Mouse (Mus musculus): Measurements from ENCODE around the gene Actl7b. TPM values are rescaled to one million over a fixed set of nuclear protein-coding genes. Genes with fewer than 3 reads are reported as not detected.
A peak's percentile ranks its signal among the peaks of the same experiment; 100 is the strongest.

Actl7b gene
- polyA plus RNA-seq, 1 experiment: not detected

DNA sequence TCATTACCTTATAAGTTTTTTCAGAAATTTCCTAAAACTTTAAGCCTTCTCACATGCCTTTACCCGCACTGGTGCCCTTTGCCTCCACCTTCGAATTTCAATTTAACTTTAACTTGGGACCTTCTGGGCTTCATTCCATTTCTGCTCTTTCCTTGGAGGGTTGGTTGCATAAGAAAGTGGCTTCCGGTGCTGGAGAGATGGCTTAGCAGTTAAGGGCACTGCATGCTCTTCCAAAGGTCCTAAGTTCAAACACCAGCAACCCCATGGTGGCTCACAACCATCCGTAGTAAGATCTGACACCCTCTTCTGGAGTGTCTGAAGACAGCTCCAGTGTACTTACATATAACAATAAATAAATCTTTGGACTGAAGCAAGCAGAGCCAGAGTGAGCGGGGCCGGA is 18.0 kb downstream of the Actl7b start:
- Histone ChIP-seq H3K27ac (ENCODE audit: insufficient read depth, low read depth, low read length) (no peak overlapping the region), H3K27me3 (ENCODE audit: control insufficient read depth, insufficient read depth, low read length) (no peaks in the 10 kb centered on the region), H3K4me3 (ENCODE audit: low read depth, low read length) (no peak overlapping the region), H3K4me1 (ENCODE audit: control insufficient read depth, insufficient read depth, insufficient read length, low read length) (no peaks in the 10 kb centered on the region), H3K36me3 (ENCODE audit: control insufficient read depth, insufficient read depth, low read length) (no peaks in the 10 kb centered on the region)
- 87% methylated on average over 6 of the region's 6 CpGs for WGBS
- TF ChIP-seq CTCF (IDR thresholded peaks at IDR 0.05; ENCODE audit: extremely low read depth, insufficient read length, insufficient replicate concordance, low read depth, low read length) (no peak), POLR2A (IDR thresholded peaks at IDR 0.05; ENCODE audit: low read depth, low read length) (no peak)

DNA sequence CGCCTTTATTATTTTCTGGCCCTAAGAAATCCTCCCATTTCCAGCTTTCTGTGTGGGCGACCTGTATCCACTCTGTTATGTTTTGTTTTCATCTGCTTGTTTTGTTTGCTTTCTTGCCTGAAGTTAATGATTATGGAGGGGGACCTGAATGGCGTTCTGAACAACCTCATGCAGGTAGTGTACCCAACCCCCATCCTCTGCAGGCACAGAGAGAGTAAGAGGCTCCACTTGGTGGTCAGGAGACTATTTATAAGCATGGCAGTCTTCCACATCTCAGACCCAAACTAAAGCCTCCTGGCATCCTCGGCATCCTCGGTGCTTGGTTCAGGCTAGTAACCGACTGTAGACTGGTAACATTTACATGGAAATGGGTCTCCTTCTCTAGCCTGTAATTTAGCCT is 18.9 kb downstream of the Actl7b start:
- TF ChIP-seq CTCF (IDR thresholded peaks at IDR 0.05; ENCODE audit: extremely low read depth, insufficient read length, insufficient replicate concordance, low read depth, low read length) (no peak), POLR2A (IDR thresholded peaks at IDR 0.05; ENCODE audit: low read depth, low read length) (no peak)
- H3K4me3 ChIP-seq (ENCODE audit: low read depth, low read length): no peak overlapping the region
- H3K4me1 ChIP-seq (ENCODE audit: control insufficient read depth, insufficient read depth, insufficient read length, low read length): no peaks in the 10 kb centered on the region
- H3K27ac ChIP-seq (ENCODE audit: insufficient read depth, low read depth, low read length): no peak overlapping the region
- WGBS: 45% methylated on average over 6 of the region's 6 CpGs
- H3K27me3 ChIP-seq (ENCODE audit: control insufficient read depth, insufficient read depth, low read length): no peaks in the 10 kb centered on the region
- no peaks in the 10 kb centered on the region for H3K36me3 ChIP-seq (ENCODE audit: control insufficient read depth, insufficient read depth, low read length)

DNA sequence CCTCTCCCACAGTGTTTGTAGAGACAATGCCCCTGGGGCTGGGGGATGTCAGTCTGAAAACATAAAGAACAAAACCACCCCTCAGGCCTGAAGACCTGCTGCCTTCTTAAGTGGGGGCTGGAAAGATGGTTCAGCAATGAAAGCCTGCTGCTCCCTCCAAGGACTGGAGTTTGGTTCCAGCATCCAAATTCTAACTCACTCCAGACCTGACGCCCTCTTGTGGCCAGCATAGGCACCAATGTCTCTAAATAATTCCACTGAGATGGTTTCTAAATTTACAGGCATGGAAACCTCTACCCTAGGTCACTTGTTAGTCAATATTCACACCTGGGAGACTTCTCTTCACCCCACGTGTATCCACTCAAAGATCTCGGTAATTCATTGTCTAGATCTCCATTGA is 19.8 kb downstream of the Actl7b start:
- WGBS: 28% methylated on average over 3 of the region's 3 CpGs
- Histone ChIP-seq H3K4me3 (ENCODE audit: low read depth, low read length) (no peak overlapping the region), H3K27ac (ENCODE audit: insufficient read depth, low read depth, low read length) (no peak overlapping the region), H3K27me3 (ENCODE audit: control insufficient read depth, insufficient read depth, low read length) (no peaks in the 10 kb centered on the region), H3K36me3 (ENCODE audit: control insufficient read depth, insufficient read depth, low read length) (no peaks in the 10 kb centered on the region), H3K4me1 (ENCODE audit: control insufficient read depth, insufficient read depth, insufficient read length, low read length) (no peaks in the 10 kb centered on the region)
- TF ChIP-seq CTCF (IDR thresholded peaks at IDR 0.05; ENCODE audit: extremely low read depth, insufficient read length, insufficient replicate concordance, low read depth, low read length) (peak; percentile 42; the same call in 1 of the 2 replicates), POLR2A (IDR thresholded peaks at IDR 0.05; ENCODE audit: low read depth, low read length) (no peak)

DNA sequence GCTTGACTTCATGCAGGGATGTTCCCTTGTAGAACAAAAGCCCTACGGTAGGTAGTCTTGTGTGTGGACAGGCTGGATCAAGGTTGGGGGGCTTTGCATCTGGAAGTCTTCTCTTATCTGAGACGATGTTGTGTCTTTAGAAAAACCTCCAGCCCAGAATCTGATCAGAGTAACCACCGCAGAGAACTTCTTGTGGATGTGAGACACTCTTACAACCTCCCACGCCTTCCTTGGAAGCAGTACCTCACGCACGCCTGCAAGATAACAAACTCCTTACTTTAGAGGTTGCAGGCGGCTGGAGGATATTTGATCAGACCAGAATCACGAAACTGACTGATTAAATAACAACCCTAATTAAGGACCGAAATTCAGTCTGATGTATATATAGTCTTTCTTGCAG is 20.8 kb downstream of the Actl7b start:
- H3K27ac ChIP-seq (ENCODE audit: insufficient read depth, low read depth, low read length): no peak overlapping the region
- no peaks in the 10 kb centered on the region for H3K36me3 ChIP-seq (ENCODE audit: control insufficient read depth, insufficient read depth, low read length)
- 59% methylated on average over 9 of the region's 9 CpGs for WGBS
- no peak overlapping the region for H3K4me3 ChIP-seq (ENCODE audit: low read depth, low read length)
- H3K27me3 ChIP-seq (ENCODE audit: control insufficient read depth, insufficient read depth, low read length): no peaks in the 10 kb centered on the region
- H3K4me1 ChIP-seq (ENCODE audit: control insufficient read depth, insufficient read depth, insufficient read length, low read length): no peaks in the 10 kb centered on the region
- TF ChIP-seq POLR2A (IDR thresholded peaks at IDR 0.05; ENCODE audit: low read depth, low read length) (no peak), CTCF (IDR thresholded peaks at IDR 0.05; ENCODE audit: extremely low read depth, insufficient read length, insufficient replicate concordance, low read depth, low read length) (no peak)

DNA sequence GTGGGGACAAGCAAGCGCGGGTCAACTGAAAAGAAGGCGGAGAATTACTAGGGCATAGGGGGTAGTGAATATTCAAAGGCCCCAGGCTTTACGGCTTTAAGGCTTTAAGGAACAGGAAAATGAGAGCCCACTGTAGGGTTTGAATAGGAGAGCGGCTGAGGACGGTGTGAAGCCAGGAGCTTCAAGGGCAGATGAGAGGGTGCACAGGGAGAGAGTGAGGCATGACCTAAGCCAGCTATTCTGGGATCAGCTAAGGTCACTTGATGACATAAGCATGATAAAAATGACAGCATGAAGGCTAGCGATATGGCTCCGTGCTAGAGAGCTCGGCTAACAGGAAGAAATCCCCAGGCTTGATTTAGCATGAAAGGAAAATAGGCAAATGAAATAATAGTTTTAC is 21.8 kb downstream of the Actl7b start:
- TF ChIP-seq CTCF (IDR thresholded peaks at IDR 0.05; ENCODE audit: extremely low read depth, insufficient read length, insufficient replicate concordance, low read depth, low read length): no peak
- no peak for TF ChIP-seq POLR2A (IDR thresholded peaks at IDR 0.05; ENCODE audit: low read depth, low read length)
- H3K36me3 ChIP-seq (ENCODE audit: control insufficient read depth, insufficient read depth, low read length): no peaks in the 10 kb centered on the region
- no peak overlapping the region for H3K27ac ChIP-seq (ENCODE audit: insufficient read depth, low read depth, low read length)
- H3K4me3 ChIP-seq (ENCODE audit: low read depth, low read length): no peak overlapping the region
- no peaks in the 10 kb centered on the region for H3K27me3 ChIP-seq (ENCODE audit: control insufficient read depth, insufficient read depth, low read length)
- WGBS: 63% methylated on average over 9 of the region's 9 CpGs
- no peaks in the 10 kb centered on the region for H3K4me1 ChIP-seq (ENCODE audit: control insufficient read depth, insufficient read depth, insufficient read length, low read length)

DNA sequence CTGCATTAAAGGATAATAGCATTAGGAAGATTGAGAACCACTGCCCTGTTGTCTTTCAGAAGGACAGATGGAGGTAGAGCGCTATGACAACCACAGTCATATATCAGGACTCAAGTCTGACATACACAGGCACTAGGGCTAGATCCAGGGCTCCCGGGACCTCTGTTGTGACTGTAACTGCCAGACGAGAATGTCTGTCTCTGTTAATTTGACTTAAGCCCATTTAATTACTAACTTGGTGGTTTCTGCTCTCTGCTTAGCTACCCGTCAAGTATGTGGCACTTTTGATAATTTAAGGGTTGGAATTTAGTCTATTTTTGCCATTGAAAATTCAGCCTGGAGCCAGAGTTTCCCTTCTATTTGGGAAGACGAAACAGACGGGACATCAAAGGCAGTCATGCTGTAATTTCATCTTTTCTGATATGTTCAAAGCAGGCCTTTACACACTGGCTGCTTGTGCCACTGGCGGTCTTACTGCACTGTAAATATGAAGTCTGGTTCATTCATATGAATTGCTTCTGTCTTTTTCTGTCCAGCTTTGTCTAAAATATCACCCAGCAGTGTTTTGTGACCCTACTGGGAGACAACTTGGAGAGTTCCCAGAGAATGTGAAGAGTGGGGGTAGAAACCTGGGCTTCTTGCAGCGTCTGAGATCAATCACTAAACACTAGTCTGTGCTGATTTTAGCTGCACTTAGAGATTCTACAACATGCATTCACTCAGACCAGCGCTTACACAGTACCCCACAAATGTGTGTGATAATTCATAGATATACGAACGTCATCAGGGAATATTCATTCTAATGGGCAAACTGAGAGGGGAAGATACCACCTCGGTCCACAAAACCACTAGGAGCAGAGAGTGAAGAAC is 22.4 kb downstream of the Actl7b start:
- H3K4me1 ChIP-seq (ENCODE audit: control insufficient read depth, insufficient read depth, insufficient read length, low read length): no peaks in the 10 kb centered on the region
- no peaks in the 10 kb centered on the region for H3K36me3 ChIP-seq (ENCODE audit: control insufficient read depth, insufficient read depth, low read length)
- H3K27me3 ChIP-seq (ENCODE audit: control insufficient read depth, insufficient read depth, low read length): no peaks in the 10 kb centered on the region
- 73% methylated on average over 12 of the region's 12 CpGs for WGBS
- no peak overlapping the region for H3K27ac ChIP-seq (ENCODE audit: insufficient read depth, low read depth, low read length)
- no peak overlapping the region for H3K4me3 ChIP-seq (ENCODE audit: low read depth, low read length)
- TF ChIP-seq POLR2A (IDR thresholded peaks at IDR 0.05; ENCODE audit: low read depth, low read length): no peak
- no peak for TF ChIP-seq CTCF (IDR thresholded peaks at IDR 0.05; ENCODE audit: extremely low read depth, insufficient read length, insufficient replicate concordance, low read depth, low read length)

DNA sequence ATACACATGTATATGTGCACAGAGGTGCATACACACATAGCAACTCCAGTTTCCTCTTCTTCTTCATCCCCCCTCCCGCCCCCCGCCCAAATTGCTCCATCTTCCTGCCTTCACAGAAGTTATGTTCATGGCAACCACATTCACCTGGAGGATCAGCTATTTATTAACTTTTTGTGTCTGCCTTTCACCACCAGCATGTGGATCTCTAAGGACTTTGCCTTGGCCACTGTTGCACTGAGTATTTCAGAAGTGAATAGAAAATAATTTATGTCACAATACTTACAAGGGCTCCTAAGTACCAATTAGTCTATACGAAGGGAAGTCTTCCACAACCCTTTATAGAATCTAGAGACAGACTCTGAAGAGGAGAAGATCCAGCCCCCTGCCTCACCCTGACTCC is 23.3 kb downstream of the Actl7b start:
- H3K4me3 ChIP-seq (ENCODE audit: low read depth, low read length): no peak overlapping the region
- no peaks in the 10 kb centered on the region for H3K27me3 ChIP-seq (ENCODE audit: control insufficient read depth, insufficient read depth, low read length)
- 70% methylated on average over 3 of the region's 3 CpGs for WGBS
- no peaks in the 10 kb centered on the region for H3K4me1 ChIP-seq (ENCODE audit: control insufficient read depth, insufficient read depth, insufficient read length, low read length)
- no peak for TF ChIP-seq POLR2A (IDR thresholded peaks at IDR 0.05; ENCODE audit: low read depth, low read length)
- TF ChIP-seq CTCF (IDR thresholded peaks at IDR 0.05; ENCODE audit: extremely low read depth, insufficient read length, insufficient replicate concordance, low read depth, low read length): no peak
- H3K27ac ChIP-seq (ENCODE audit: insufficient read depth, low read depth, low read length): no peak overlapping the region
- no peaks in the 10 kb centered on the region for H3K36me3 ChIP-seq (ENCODE audit: control insufficient read depth, insufficient read depth, low read length)
